Mouse (Mus musculus) kidney, adult 8-10 months (tissue): ENCODE data around the gene Akt1s1.

ENCODE experiments used
- DNase-seq, 2 experiments: peaks; one replicate each; pipeline ENCODE4 v3.0.0; 2022

The Akt1s1 gene

DNA sequence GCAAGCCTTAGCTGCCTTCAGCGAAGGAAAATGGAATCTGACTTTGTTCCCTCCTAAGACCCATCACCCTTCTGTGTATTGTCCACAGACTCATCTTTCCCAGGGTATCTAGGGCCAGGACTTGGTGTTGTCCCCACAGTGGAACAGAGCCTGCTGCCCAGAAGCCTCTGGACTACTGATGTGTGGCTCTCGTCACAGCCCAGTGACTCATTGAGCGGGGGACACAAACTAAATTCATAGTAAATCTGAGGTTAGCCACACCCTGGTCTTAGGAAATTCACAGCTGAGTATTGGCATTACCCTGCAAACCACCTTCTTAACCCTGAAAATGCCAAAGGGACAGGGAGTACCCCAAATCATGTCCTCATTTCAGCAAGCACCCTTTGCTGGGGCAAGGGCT lies 22.0 kb upstream of the Akt1s1 start:
- DNase-seq, result no peak

GRCm38 (mm10) chr7:44828706-44829105 lies 20.1 kb upstream of the Akt1s1 start:
- DNase-seq, result no peak

- DNase-seq, result no peak
Observed at GRCm38 (mm10) chr7:44832763-44833162, 16.0 kb upstream of the Akt1s1 start.

DNA sequence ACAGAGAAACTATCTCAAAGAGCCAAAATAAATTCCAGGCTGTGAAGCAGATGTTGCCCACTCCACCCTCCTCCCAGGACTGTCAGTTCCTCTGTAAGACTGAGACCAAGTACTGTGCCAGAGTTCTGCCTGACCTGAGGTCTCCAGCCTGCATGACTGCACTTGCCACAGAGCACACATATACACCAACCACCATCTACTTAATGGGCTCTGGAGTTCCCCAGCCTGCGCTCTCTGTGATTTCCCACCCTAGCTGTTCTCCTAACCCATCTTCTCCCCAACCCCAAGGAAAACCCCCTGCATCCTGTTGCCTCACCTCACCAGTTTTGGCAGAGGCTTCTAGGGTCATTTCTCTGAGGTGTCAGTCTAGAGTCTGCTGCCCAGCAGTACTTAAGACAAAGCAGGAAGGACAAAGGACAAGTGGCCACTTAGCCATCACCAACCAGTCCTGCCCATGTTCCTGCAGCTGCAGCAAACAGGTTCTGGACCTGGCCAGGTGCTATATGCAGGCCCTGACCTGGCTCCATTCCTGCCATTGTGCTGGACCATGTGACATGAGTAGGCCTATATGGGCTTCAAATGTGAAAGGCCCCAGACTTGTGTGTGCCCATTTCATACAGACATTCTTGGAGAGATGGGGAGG lies 13.3 kb upstream of the Akt1s1 start:
- DNase-seq, result no peak

- no peak for DNase-seq
Observed at GRCm38 (mm10) chr7:44836016-44836404, 12.8 kb upstream of the Akt1s1 start.

- DNase-seq, result no peak
Observed at GRCm38 (mm10) chr7:44836423-44837053, 12.3 kb upstream of the Akt1s1 start.

- DNase-seq, result no peak
Observed at GRCm38 (mm10) chr7:44838073-44838472, 10.7 kb upstream of the Akt1s1 start.

GRCm38 (mm10) chr7:44839171-44839490 lies 9.7 kb upstream of the Akt1s1 start:
- DNase-seq, result no peak

- no peak for DNase-seq
Observed at GRCm38 (mm10) chr7:44839491-44840191, 9.2 kb upstream of the Akt1s1 start.

GRCm38 (mm10) chr7:44840426-44840825 lies 8.4 kb upstream of the Akt1s1 start:
- no peak for DNase-seq

- no peak for DNase-seq
Observed at GRCm38 (mm10) chr7:44841825-44842463, 6.8 kb upstream of the Akt1s1 start.

- DNase-seq, result no peak
Observed at GRCm38 (mm10) chr7:44845006-44845405, 3.8 kb upstream of the Akt1s1 start.

DNA sequence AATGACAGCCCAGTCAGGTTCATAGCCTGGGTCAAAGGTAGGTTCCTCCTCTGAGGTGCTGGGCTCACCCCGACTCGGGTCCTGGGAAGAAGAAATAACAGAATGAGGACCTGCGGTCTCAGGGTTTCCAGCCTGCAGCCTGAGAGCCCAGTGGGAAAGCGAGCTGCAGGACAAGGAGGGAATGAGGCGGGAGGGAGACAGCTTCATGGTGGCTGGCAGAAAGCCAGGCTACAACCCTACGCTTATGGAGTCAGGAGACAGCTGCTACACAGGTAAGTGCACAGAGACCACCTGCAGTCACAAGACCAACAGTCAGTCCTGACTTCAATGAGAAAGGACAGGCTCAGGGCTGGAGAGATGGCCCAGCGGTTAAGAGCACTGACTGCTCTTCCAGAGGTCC lies 2.0 kb upstream of the Akt1s1 start:
- DNase-seq, result no peak

GRCm38 (mm10) chr7:44847772-44848171 lies 1.0 kb upstream of the Akt1s1 start:
- no peak for DNase-seq

DNA sequence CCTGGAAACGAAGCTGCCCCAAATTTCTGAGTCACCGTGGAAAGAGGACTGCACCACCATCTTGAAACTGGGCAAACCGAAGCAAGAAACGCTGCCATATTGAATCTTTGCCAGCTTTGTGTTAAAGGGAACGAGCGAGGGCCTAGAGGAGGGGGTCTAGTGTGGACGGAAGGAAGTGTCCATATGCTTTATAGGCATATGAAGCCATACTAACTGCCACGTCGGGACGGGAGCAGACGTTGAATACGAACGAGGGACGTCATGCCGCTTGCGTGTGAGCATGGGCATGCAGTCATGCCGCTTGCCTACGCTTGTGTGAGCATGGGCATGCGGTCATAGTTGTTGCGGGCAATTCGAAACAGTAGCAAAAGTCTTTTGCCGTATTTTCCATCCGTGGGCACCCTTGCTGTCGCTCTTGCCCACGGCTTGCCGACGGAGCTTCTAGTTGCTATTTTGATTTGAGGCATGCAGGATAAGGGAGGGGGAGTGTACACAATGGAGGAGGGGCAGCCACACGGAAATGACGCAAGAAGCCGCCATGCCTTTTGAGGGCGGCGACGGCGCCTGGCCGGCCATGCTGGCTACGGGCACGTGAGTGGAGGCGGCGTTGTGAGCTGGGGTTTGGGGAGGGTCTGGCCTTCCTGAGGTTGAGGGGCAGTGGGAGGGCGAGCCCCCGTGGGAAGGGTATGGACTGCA lies 773 bp downstream of the Akt1s1 start:
- DNase-seq, result peak; percentile 91 to 92

- peak; percentile 71 to 74 for DNase-seq
Observed at GRCm38 (mm10) chr7:44850146-44850545, 1.4 kb downstream of the Akt1s1 start.

DNA sequence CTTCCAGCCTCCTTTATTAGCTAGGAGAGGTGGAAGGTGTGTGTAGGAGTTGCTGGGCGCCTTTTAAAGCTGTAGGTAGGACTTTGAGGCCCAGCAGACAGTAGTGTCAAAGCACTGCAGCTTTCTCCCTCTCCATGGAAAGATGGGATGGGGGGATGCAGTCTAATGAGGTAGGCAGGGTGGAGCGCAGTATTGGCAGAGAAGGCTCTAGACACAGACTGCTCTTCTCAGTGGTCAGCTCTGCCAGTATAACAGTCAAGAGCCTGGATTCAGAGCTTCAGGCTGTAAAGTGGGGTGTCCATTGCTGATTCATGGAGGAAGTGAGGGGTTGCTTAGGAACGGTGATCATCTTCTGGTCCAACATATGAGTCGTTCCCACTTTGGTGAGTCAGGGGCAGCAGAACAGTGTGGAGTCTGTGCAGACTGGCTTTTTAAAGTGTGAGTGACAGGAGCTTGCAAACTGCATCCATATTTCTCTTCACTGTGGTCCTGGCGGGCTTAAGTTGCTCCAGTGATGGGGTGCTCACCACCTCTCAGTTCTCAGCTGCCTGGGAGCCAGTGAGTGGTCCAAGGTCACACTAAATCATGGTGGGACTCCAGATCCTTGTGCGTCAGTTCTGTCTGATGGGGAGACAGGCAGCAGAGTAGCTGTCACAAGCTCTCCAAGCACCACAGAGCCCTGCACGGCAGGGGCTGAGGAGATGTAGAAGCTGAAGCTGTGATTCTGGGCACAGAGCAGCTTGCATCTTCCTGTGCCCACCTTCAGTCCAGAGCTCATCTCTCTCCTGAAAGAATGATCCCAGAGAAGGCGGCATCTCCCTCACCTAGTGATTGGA lies 2.2 kb downstream of the Akt1s1 start:
- peak in 1 of 2 experiments; percentile 17 for DNase-seq

DNA sequence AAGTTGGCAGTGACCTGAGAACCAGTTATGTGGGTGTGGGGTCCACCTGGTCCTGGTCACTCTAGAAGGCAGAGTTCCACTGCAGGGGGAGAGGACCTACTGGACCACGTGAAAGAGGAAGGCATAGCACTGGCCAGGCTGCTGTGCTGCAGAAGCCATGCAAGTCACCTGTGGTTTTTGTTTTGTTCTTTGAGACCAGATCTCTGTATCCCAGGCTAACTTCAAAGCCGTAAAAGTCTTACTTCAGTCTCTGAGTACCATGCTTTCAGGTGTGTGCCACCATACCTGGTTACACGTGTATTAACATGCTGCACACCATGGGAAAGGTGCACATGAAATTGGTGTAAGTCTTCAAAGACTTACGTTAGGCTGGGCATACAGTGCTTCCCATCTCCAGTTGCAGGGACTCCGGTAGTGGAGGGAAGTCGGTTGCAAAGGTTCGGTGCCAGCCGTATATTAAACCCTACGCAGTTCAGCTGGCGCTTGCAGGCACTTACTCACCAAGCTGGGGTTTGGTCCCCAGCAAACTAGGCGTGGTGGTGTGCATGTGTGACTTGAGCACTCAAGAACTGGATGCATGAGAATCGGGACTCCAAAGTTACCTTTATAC lies 2.9 kb downstream of the Akt1s1 start:
- no peak for DNase-seq

GRCm38 (mm10) chr7:44852259-44853027 lies 3.7 kb downstream of the Akt1s1 start:
- no peak for DNase-seq

GRCm38 (mm10) chr7:44853065-44853464 lies 4.3 kb downstream of the Akt1s1 start:
- DNase-seq, result no peak
